Mouse (Mus musculus) hindbrain, embryonic 13.5 days (tissue): Measurements from ENCODE around the gene Cpne9. TPM values are rescaled to one million over a fixed set of nuclear protein-coding genes. Genes with fewer than 3 reads are reported as not detected.
"Not testable (repeated sequence)": the region's sequence is repeated elsewhere in the genome, so short reads cannot be mapped to it uniquely, and the experiment has no call there.

Source experiments
- ATAC-seq: fragments of 200-750 bp; cut with Nextera tagmentation; 2 replicates; pipeline ENCODE4 v1.8.0; 2017; ENCODE audit warnings: moderate TSS enrichment; ENCODE audit not compliant: low FRiP score
- H3K27ac ChIP-seq: fragments of 300-500 bp; sonication (generic); 2 replicates; pipeline ENCODE4 v1.5.1; 2015; ENCODE audit warnings: inconsistent platforms, mild to moderate bottlenecking, moderate library complexity
- H3K27me3 ChIP-seq: fragments of 300-500 bp; sonication (generic); 2 replicates; pipeline ENCODE4 v1.6.1; 2015; ENCODE audit warnings: mild to moderate bottlenecking, inconsistent platforms
- H3K36me3 ChIP-seq: fragments of 300-500 bp; sonication (generic); 2 replicates; pipeline ENCODE4 v1.6.1; 2015; ENCODE audit warnings: mild to moderate bottlenecking, inconsistent platforms
- H3K4me1 ChIP-seq: fragments of 300-500 bp; sonication (generic); replicated peaks from 2 replicates; pipeline ENCODE4 v1.6.1; 2015; ENCODE audit warnings: inconsistent platforms
- H3K4me2 ChIP-seq: fragments of 300-500 bp; sonication (generic); 2 replicates; pipeline ENCODE4 v1.6.1; 2015; ENCODE audit warnings: inconsistent platforms, mild to moderate bottlenecking, moderate library complexity
- H3K4me3 ChIP-seq: fragments of 300-500 bp; sonication (generic); 2 replicates; pipeline ENCODE4 v1.5.1; 2015; ENCODE audit warnings: mild to moderate bottlenecking, inconsistent platforms
- H3K9ac ChIP-seq: fragments of 300-500 bp; sonication (generic); 2 replicates; pipeline ENCODE4 v1.6.1; 2015; ENCODE audit warnings: mild to moderate bottlenecking, inconsistent platforms
- H3K9me3 ChIP-seq: fragments of 300-500 bp; sonication (generic); 2 replicates; pipeline ENCODE4 v1.6.1; 2016; ENCODE audit warnings: inconsistent platforms
- WGBS: fragments of 180-500 bp; shearing (Covaris S2); methylation state at CpG from one replicate; pipeline ENCODE4 v1.1.7; 2015; 5-methylcytosine and 5-hydroxymethylcytosine counted together
- polyA plus RNA-seq: library from polyadenylated mRNA; unstranded; fragments of >200 nt; fragmentation: Nextera tagmentation; extraction: Ambion mirVana; gene quantifications from 2 replicates; pipeline ENCODE4 v1.2.1, GENCODE M21; 2015

Gene Cpne9
- polyA plus RNA-seq, 1 experiment from 2014 or later = 1.2 TPM

DNA sequence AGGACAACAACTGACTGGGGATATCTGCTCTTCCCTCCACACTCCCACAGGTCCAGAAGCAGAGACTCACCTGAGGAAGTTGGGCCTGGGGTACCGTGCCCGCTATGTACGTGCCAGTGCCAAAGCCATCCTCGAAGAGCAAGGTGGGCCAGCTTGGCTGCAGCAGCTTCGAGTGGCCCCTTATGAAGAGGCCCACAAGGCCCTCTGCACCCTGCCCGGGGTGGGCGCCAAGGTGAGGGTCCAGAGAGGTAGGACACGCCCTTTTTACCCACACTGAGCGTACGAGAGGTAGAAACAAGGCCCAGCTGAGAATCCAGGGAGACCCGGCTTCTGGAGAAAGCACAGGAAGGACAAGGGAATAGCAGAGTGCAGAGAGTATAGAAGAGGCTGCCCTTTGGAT is 49.6 kb downstream of the Cpne9 start:
- no peak for ATAC-seq
- H3K9ac ChIP-seq = no peak overlapping the region
- 95% methylated on average over 11 of the region's 11 CpGs for WGBS
- H3K4me1 ChIP-seq = peaks cover 14% of the 10 kb centered on the region
- H3K27ac ChIP-seq = no peak overlapping the region
- no peaks in the 10 kb centered on the region for H3K9me3 ChIP-seq
- H3K27me3 ChIP-seq = no peaks in the 10 kb centered on the region
- no peak overlapping the region for H3K4me2 ChIP-seq
- no peak overlapping the region for H3K4me3 ChIP-seq
- peaks cover 63% of the 10 kb centered on the region for H3K36me3 ChIP-seq

DNA sequence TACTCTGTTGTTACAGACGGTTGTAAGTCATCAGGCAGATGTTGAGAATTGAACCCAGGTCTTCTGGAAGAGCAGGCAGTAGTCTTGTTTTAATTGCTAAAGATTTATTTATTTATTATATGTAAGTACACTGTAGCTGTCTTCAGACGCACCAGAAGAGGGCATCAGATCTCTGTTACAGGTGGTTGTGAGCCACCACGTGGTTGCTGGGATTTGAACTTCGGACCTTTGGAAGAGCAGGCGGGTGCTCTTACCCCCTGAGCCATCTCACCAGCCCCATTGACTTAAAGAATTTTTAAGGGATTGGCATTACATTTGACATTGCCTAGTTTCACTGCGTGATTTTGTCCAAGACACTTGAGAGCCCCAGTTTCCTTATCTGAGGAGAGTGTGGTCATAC is 50.6 kb downstream of the Cpne9 start:
- not testable (repeated sequence) for H3K4me3 ChIP-seq, H3K4me1 ChIP-seq, H3K27me3 ChIP-seq, H3K9me3 ChIP-seq, H3K9ac ChIP-seq, H3K4me2 ChIP-seq, ATAC-seq
- H3K27ac ChIP-seq = peak overlapping the region; percentile 44; the same call in 1 of the 2 replicates
- peaks cover 71% of the 10 kb centered on the region for H3K36me3 ChIP-seq
- 79% methylated on average over 6 of the region's 6 CpGs for WGBS

- Histone ChIP-seq H3K4me1 (peaks cover 8% of the 10 kb centered on the region), H3K27me3 (no peaks in the 10 kb centered on the region), H3K9me3 (no peaks in the 10 kb centered on the region), H3K27ac (peak overlapping the region; percentile 44), H3K36me3 (peaks cover 77% of the 10 kb centered on the region), H3K4me2 (0 out of 2 replicates have a peak overlapping the region, but pooled peaks have one; percentile 13), H3K4me3 (no peak overlapping the region), H3K9ac (no peak overlapping the region)
- 68% methylated on average over 14 of the region's 14 CpGs for WGBS
- peak; percentile 65 for ATAC-seq
These were observed 51.2 kb downstream of the Cpne9 start for GRCm38 (mm10) chr6:113333137-113333950.

- Histone ChIP-seq H3K36me3 (peaks cover 80% of the 10 kb centered on the region), H3K4me2 (no peak overlapping the region), H3K27me3 (no peaks in the 10 kb centered on the region), H3K27ac (no peak overlapping the region), H3K4me3 (no peak overlapping the region), H3K4me1 (peaks cover 8% of the 10 kb centered on the region), H3K9me3 (no peaks in the 10 kb centered on the region), H3K9ac (peak overlapping the region; percentile 13; the same call in 1 of the 2 replicates)
- WGBS = 86% methylated on average over 6 of the region's 6 CpGs
- no peak for ATAC-seq
These were observed 52.1 kb downstream of the Cpne9 start for GRCm38 (mm10) chr6:113334216-113334615.

GRCm38 (mm10) chr6:113336852-113337620 is 54.9 kb downstream of the Cpne9 start:
- Histone ChIP-seq H3K4me2 (no peak overlapping the region), H3K36me3 (peaks cover 73% of the 10 kb centered on the region), H3K27me3 (no peaks in the 10 kb centered on the region), H3K4me1 (peaks cover 13% of the 10 kb centered on the region), H3K9me3 (no peaks in the 10 kb centered on the region), H3K4me3 (no peak overlapping the region), H3K27ac (no peak overlapping the region), H3K9ac (no peak overlapping the region)
- no peak for ATAC-seq
- 69% methylated on average over 8 of the region's 8 CpGs for WGBS

- H3K4me1 ChIP-seq = peaks cover 28% of the 10 kb centered on the region
- peak overlapping the region; percentile 46; the same call in 1 of the 2 replicates for H3K9ac ChIP-seq
- 90% methylated on average over 6 of the region's 6 CpGs for WGBS
- H3K27ac ChIP-seq = peak overlapping the region; percentile 52
- no peaks in the 10 kb centered on the region for H3K27me3 ChIP-seq
- H3K9me3 ChIP-seq = no peaks in the 10 kb centered on the region
- peaks cover 34% of the 10 kb centered on the region for H3K36me3 ChIP-seq
- H3K4me3 ChIP-seq = no peak overlapping the region
- ATAC-seq = no peak
- H3K4me2 ChIP-seq = peak overlapping the region; percentile 72
These were observed 59.5 kb downstream of the Cpne9 start for GRCm38 (mm10) chr6:113341574-113341973.

DNA sequence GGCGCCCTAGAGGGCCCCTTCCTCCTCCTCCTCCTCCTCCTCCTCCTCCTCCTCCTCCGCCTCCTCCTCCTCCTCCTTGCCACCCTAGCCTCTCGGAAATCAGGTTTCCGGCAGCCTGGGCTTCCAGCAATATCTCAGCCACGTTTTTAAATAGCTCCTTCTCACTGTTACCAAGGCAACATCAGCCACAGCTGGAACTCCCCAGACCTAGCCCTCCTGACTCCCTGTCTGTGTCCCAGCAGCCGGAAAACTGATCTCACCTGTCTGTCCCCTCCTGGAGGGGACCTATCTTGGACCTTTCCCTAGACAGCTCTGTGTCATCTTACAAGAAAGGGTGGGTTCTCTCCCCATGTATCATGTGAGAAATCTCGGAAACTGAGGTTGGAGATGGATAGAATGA is 60.2 kb downstream of the Cpne9 start:
- Histone ChIP-seq H3K4me2 (peak overlapping the region; percentile 72), H3K4me1 (peaks cover 28% of the 10 kb centered on the region), H3K4me3 (peak overlapping the region; percentile 60), H3K27ac (0 out of 2 replicates have a peak overlapping the region, but pooled peaks have one; percentile 58), H3K27me3 (no peaks in the 10 kb centered on the region), H3K9ac (peak overlapping the region; percentile 87; the same call in 1 of the 2 replicates), H3K36me3 (peaks cover 30% of the 10 kb centered on the region), H3K9me3 (no peaks in the 10 kb centered on the region)
- WGBS = 60% methylated on average over 3 of the region's 7 CpGs
- ATAC-seq = no peak

DNA sequence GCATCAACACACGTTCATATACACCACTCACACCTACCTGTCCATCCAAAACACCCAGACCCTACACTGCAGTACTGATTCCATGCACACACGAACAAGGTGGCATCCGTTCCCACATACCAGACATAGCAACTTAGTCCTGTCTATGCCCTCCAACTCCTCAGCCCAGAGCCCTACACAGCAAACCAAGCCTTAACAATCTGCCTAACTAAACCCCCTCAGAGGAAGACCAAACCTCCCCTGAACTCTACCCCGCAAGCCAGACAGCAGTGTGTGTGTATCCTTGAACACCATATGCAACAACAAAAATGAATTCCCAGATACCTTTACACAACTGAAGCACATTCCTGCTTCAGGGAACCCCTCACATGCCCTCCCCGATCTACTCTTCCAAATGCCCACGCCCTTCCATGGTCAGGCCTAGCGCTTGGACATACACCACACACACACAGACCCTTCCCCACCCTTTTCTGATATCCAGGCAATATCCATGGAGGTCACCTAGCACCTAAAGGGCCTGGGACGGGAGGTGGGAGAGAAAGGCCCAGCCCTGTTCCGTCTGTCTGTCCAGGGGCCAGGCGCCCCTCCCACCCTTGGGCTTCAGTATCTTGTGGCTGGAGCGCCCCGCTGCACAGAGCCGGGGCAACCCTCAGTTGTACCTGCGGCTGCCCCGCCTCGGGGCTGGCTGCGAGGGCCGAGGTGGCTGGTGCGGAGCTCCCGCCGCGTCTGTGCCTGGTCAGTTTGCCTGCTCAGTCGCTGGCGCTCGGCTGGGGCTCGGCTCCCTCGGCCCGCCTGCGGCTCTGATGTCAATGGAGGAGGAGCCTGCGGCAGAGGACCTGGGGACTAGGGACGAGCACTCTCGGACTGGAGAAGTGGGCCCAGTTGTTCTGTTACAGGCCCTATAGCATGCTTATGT is 61.3 kb downstream of the Cpne9 start, which contains the start of gene Camk1:
TSS of gene Camk1 (minus strand) at position 808 of the 916 bp plus-strand sequence.
- H3K9ac ChIP-seq = peak within 1 kb of the TSS; percentile 87
- peak within 1 kb of the TSS; percentile 60 for H3K4me3 ChIP-seq
- H3K9me3 ChIP-seq = no peaks in the 10 kb centered on the region
- peak; percentile 84 for ATAC-seq
- no peaks in the 10 kb centered on the region for H3K27me3 ChIP-seq
- peak within 1 kb of the TSS; percentile 58 for H3K27ac ChIP-seq
- WGBS = 18% methylated on average over 32 of the region's 32 CpGs
- H3K36me3 ChIP-seq = peaks cover 19% of the 10 kb centered on the region
- H3K4me2 ChIP-seq = peak within 1 kb of the TSS; percentile 72
- H3K4me1 ChIP-seq = peaks cover 28% of the 10 kb centered on the region

DNA sequence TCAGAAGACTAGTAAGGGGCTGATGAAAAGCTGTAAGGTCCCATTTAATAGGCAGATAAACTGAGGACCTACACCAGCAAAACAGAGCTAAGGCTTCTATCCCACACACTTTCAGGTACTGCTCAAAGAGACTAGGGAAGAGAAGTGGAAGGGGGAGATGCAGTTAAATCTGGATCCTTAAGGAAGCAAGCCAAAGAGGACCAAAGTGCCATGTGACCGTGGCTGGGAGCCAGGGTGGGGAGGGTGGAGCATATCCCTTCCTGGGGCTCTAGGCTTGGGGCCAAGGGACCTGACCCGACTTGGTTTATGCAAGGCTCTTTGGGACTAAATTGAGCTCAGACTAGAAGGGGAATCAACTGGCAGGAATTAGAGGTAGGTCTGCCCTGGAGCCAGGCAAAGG is 62.2 kb downstream of the Cpne9 start:
- 0 out of 2 replicates have a peak, but pooled peaks have one; percentile 2 for ATAC-seq
- Histone ChIP-seq H3K27ac (peak overlapping the region; percentile 58; the same call in 1 of the 2 replicates), H3K27me3 (no peaks in the 10 kb centered on the region), H3K36me3 (peaks cover 12% of the 10 kb centered on the region), H3K9ac (no peak overlapping the region; the same call in 1 of the 2 replicates), H3K4me3 (peak overlapping the region; percentile 60), H3K9me3 (no peaks in the 10 kb centered on the region), H3K4me2 (peak overlapping the region; percentile 72), H3K4me1 (peaks cover 28% of the 10 kb centered on the region)
- WGBS = 54% methylated on average over 2 of the region's 2 CpGs

GRCm38 (mm10) chr6:113346897-113347296 is 64.8 kb downstream of the Cpne9 start:
- H3K4me2 ChIP-seq = no peak overlapping the region
- H3K4me3 ChIP-seq = no peak overlapping the region
- peaks cover 23% of the 10 kb centered on the region for H3K4me1 ChIP-seq
- no peak overlapping the region for H3K27ac ChIP-seq
- H3K27me3 ChIP-seq = no peaks in the 10 kb centered on the region
- H3K36me3 ChIP-seq = no peaks in the 10 kb centered on the region
- no peaks in the 10 kb centered on the region for H3K9me3 ChIP-seq
- no peak for ATAC-seq
- H3K9ac ChIP-seq = no peak overlapping the region
- 81% methylated on average over 4 of the region's 4 CpGs for WGBS

- no peak overlapping the region for H3K4me2 ChIP-seq
- no peak for ATAC-seq
- H3K27me3 ChIP-seq = no peaks in the 10 kb centered on the region
These were observed 68.4 kb downstream of the Cpne9 start for GRCm38 (mm10) chr6:113350538-113350937.

More at GRCm38 (mm10) chr6:113350538-113350937, 68.4 kb downstream of the Cpne9 start:
- H3K4me3 ChIP-seq = no peak overlapping the region
- H3K9ac ChIP-seq = no peak overlapping the region
- H3K4me1 ChIP-seq = no peaks in the 10 kb centered on the region
- no peak overlapping the region for H3K27ac ChIP-seq
- H3K36me3 ChIP-seq = no peaks in the 10 kb centered on the region
- no peaks in the 10 kb centered on the region for H3K9me3 ChIP-seq
